Mouse (Mus musculus): ENCODE data around the gene Pcsk4. TPM values are rescaled to one million over a fixed set of nuclear protein-coding genes. Genes with fewer than 3 reads are reported as not detected.

The Pcsk4 gene
- 5.6 TPM in 2 replicates for polyA plus RNA-seq (2015; fragmentation: Nextera tagmentation; extraction: Ambion mirVana)

DNA sequence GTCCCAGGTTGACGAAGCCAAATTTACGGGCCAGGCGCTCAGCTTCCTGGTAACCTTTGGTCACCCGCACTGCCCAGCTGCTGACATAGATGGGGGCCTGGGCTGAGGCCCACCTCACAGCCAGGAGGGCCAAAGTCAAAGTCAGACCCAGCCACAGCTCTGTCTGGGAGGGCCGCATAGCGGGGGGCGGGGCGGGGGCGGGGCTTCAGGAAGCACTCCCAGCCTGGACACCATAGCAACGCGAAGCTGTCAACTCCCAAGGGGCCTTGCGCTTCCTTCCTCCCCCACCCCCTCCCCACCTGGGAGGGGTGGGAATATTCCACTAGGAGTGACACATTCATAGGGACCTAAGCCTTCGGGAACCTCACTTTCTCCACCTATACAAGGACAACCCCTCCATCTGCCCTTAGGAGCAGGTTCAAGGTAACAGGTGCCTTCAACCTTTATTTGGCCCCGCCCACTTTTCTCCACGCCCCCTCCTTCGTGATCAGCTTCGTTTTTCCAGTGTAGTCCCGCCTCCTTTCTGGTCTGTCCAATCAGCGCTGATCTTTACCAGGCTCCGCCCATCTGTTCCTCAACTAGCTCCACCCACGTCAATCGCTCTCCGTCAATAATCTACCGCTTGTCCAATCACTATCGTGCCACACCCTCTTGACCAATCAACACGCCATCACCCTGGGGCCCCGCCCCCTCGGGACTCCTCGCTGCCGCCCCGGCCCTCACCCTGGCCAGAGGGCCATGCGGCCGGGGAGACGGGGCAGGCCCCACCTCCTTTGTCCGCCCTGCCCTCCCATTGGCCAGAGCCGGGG, at the start of gene Pcsk4, which contains the start of gene Reep6:
Pcsk4 (minus strand) TSS at position 226 of the 809 bp plus-strand sequence.
Reep6 (plus strand) TSS at position 681 of the 809 bp plus-strand sequence.
- H3K4me3 ChIP-seq (ENCODE audit: low read depth, low read length) = peak within 1 kb of the TSS; percentile 59
- peaks cover 42% of the 10 kb centered on the region for H3K4me1 ChIP-seq (ENCODE audit: insufficient read depth)
- TF ChIP-seq EP300 (IDR thresholded peaks at IDR 0.05; ENCODE audit: low read depth) (no peak), CTCF (IDR thresholded peaks at IDR 0.05; ENCODE audit: low read depth) (no peak)
- H3K27me3 ChIP-seq (ENCODE audit: insufficient read depth, low read length) = no peaks in the 10 kb centered on the region
- H3K9me3 ChIP-seq (ENCODE audit: low read length) = no peaks in the 10 kb centered on the region
- ATAC-seq = peak; percentile 85
- H3K36me3 ChIP-seq (replicated peaks; ENCODE audit: insufficient read depth, low read length) = 0 out of 2 replicates have a peak, but pooled peaks cover under 1% of the 10 kb centered on the region
- H3K4me2 ChIP-seq (ENCODE audit: low read depth, low read length) = peak within 1 kb of the TSS; percentile 94
- H3K9ac ChIP-seq (replicated peaks) = peak within 1 kb of the TSS; percentile 79
- WGBS (ENCODE audit: insufficient replicate concordance) = 6% methylated on average over 35 of the region's 36 CpGs
- H3K27ac ChIP-seq (ENCODE audit: low read depth) = peak within 1 kb of the TSS; percentile 97
- peak; percentile 97 for DNase-seq

DNA sequence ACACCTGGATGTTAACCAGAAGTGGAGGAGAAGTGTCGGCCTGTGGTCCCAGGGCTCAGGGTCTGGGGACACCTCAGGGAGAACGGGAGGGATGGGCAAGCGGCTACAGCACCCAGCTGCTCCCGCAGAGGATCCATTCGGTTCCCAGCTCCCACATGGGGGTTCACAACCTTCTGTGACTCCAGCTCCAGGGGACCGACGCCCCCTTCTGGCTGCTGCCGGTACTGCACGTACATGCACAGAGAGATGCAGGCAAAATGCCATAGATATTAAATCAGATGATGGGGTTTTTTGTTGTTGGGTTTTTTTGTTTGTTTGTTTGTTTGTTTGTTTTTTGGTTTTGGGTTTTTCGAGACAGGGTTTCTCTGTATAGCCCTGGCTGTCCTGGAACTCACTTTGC, 48.4 kb upstream of the Pcsk4 start:
- Histone ChIP-seq H3K4me2 (ENCODE audit: low read depth, low read length) (no peak overlapping the region), H3K9me3 (ENCODE audit: low read length) (no peaks in the 10 kb centered on the region), H3K27ac (ENCODE audit: low read depth) (no peak overlapping the region), H3K27me3 (ENCODE audit: insufficient read depth, low read length) (peaks cover under 1% of the 10 kb centered on the region; the same call in 1 of the 2 replicates), H3K36me3 (replicated peaks; ENCODE audit: insufficient read depth, low read length) (peaks cover 13% of the 10 kb centered on the region), H3K4me1 (ENCODE audit: insufficient read depth) (no peaks in the 10 kb centered on the region), H3K4me3 (ENCODE audit: low read depth, low read length) (no peak overlapping the region), H3K9ac (replicated peaks) (no peak overlapping the region)
- no peak for TF ChIP-seq EP300 (IDR thresholded peaks at IDR 0.05; ENCODE audit: low read depth)
- TF ChIP-seq CTCF (IDR thresholded peaks at IDR 0.05; ENCODE audit: low read depth) = peak; percentile 77
- 47% methylated on average over 10 of the region's 10 CpGs for WGBS (ENCODE audit: insufficient replicate concordance)
- DNase-seq = peak; percentile 61
- ATAC-seq = no peak

DNA sequence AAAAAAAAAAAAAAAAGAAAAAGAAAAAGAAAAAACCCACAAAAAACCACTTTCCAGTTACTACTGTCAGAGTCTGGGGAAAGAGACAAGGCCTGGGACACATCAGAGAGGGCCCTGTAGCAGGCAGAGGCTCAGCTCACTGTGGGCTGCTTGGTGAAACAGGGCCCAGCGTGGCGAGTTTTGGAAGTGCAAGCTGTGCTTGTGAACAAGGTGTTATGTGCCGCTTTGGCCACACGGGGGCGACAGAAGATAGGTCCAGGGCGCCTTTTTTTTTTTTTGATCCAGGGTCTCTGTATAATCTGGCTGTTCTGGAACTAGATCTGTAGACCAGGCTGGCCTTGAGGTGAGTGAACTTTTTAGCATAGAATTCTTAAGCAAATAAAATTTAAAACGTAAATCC, 46.9 kb upstream of the Pcsk4 start:
- H3K27ac ChIP-seq (ENCODE audit: low read depth) = no peak overlapping the region
- H3K9me3 ChIP-seq (ENCODE audit: low read length) = no peaks in the 10 kb centered on the region
- H3K36me3 ChIP-seq (replicated peaks; ENCODE audit: insufficient read depth, low read length) = no peaks in the 10 kb centered on the region; the same call in 1 of the 2 replicates
- peak; percentile 61 for ATAC-seq
- no peaks in the 10 kb centered on the region; the same call in 1 of the 2 replicates for H3K4me1 ChIP-seq (ENCODE audit: insufficient read depth)
- no peak overlapping the region for H3K4me2 ChIP-seq (ENCODE audit: low read depth, low read length)
- H3K4me3 ChIP-seq (ENCODE audit: low read depth, low read length) = no peak overlapping the region
- 3% methylated on average over 7 of the region's 7 CpGs for WGBS (ENCODE audit: insufficient replicate concordance)
- H3K9ac ChIP-seq (replicated peaks) = no peak overlapping the region
- H3K27me3 ChIP-seq (ENCODE audit: insufficient read depth, low read length) = peaks cover 7% of the 10 kb centered on the region; the same call in 1 of the 2 replicates
- TF ChIP-seq CTCF (IDR thresholded peaks at IDR 0.05; ENCODE audit: low read depth) (peak; percentile 94), EP300 (IDR thresholded peaks at IDR 0.05; ENCODE audit: low read depth) (no peak)
- peak; percentile 93 for DNase-seq

DNA sequence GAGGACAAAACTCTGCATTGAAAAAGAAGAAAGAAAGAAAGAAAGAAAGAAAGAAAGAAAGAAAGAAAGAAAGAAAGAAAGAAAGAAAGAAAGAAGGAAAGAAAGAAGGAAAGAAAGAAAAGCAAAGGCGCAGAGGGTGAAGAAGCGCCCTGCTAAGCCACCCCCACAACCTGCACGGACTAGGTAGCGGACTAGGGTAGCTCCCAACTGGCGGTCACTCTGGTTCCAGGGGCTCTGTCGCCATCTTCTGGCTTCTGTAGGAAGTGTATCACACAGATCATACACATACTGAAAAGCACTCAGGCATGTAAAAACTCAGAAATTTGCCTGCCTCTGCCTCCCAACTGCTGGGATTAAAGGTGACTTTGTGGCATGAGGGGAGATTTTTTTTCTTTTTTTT, 44.8 kb upstream of the Pcsk4 start:
- H3K4me3 ChIP-seq (ENCODE audit: low read depth, low read length) = no peak overlapping the region
- H3K27ac ChIP-seq (ENCODE audit: low read depth) = no peak overlapping the region
- H3K27me3 ChIP-seq (ENCODE audit: insufficient read depth, low read length) = peaks cover 7% of the 10 kb centered on the region; the same call in 1 of the 2 replicates
- DNase-seq = peak; percentile 83
- no peak overlapping the region for H3K9ac ChIP-seq (replicated peaks)
- peak; percentile 69 for ATAC-seq
- no peak overlapping the region for H3K4me2 ChIP-seq (ENCODE audit: low read depth, low read length)
- no peak for TF ChIP-seq EP300 (IDR thresholded peaks at IDR 0.05; ENCODE audit: low read depth)
- peak; percentile 84 for TF ChIP-seq CTCF (IDR thresholded peaks at IDR 0.05; ENCODE audit: low read depth)
- no peaks in the 10 kb centered on the region for H3K36me3 ChIP-seq (replicated peaks; ENCODE audit: insufficient read depth, low read length)
- H3K4me1 ChIP-seq (ENCODE audit: insufficient read depth) = no peaks in the 10 kb centered on the region; the same call in 1 of the 2 replicates
- H3K9me3 ChIP-seq (ENCODE audit: low read length) = no peaks in the 10 kb centered on the region
- WGBS (ENCODE audit: insufficient replicate concordance) = 17% methylated on average over 6 of the region's 6 CpGs

DNA sequence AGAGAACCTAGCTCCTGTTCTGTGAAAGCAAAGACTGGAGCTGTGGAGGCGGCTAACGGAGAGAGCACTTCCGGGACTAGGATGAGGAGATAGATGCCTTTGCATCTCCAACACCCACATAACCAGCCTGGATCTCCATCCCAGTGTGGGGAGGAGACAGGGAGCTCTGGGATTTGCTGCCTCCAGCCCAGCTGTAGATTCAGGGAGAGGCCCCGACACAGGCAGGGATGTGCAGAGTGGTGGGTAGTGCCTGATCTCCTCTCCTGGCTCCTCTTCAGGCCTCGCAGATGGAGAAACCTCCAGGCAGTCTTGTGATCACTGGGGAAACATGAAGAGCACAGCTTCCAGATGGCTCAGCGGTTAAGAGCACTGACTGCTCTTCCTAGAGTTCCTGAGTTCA, 43.4 kb upstream of the Pcsk4 start:
- Histone ChIP-seq H3K36me3 (replicated peaks; ENCODE audit: insufficient read depth, low read length) (no peaks in the 10 kb centered on the region), H3K9ac (replicated peaks) (no peak overlapping the region), H3K4me2 (ENCODE audit: low read depth, low read length) (no peak overlapping the region), H3K4me3 (ENCODE audit: low read depth, low read length) (no peak overlapping the region), H3K4me1 (ENCODE audit: insufficient read depth) (no peaks in the 10 kb centered on the region; the same call in 1 of the 2 replicates), H3K9me3 (ENCODE audit: low read length) (no peaks in the 10 kb centered on the region), H3K27ac (ENCODE audit: low read depth) (no peak overlapping the region), H3K27me3 (ENCODE audit: insufficient read depth, low read length) (peaks cover 7% of the 10 kb centered on the region; the same call in 1 of the 2 replicates)
- no peak for TF ChIP-seq EP300 (IDR thresholded peaks at IDR 0.05; ENCODE audit: low read depth)
- no peak for TF ChIP-seq CTCF (IDR thresholded peaks at IDR 0.05; ENCODE audit: low read depth)
- DNase-seq = no peak
- no peak for ATAC-seq
- WGBS (ENCODE audit: insufficient replicate concordance) = 80% methylated on average over 6 of the region's 6 CpGs

DNA sequence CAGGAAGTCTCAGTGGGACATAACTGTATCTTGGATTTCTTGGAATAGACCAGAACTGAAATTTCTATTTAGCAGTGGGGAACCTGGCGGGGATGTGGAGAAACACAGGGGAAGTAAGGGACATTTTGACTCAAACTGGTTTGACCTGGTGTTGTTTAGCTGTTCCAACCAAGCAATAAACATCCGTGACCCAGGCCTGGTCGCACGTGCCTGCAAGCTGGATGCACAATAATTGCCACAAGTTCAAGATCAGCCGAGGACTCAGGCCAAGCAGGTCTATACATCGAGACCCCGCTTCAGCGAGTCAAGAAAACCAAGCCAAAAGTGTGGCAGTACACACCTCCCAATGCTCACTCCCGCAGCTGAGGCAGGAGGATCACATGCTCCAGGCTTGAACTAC, 42.7 kb upstream of the Pcsk4 start:
- no peak for DNase-seq

More for the DNA sequence above, 42.7 kb upstream of the Pcsk4 start:
- no peak overlapping the region for H3K27ac ChIP-seq (ENCODE audit: low read depth)
- no peak overlapping the region for H3K9ac ChIP-seq (replicated peaks)
- no peak overlapping the region for H3K4me3 ChIP-seq (ENCODE audit: low read depth, low read length)
- peaks cover 7% of the 10 kb centered on the region; the same call in 1 of the 2 replicates for H3K27me3 ChIP-seq (ENCODE audit: insufficient read depth, low read length)
- TF ChIP-seq EP300 (IDR thresholded peaks at IDR 0.05; ENCODE audit: low read depth) = no peak
- no peak for TF ChIP-seq CTCF (IDR thresholded peaks at IDR 0.05; ENCODE audit: low read depth)
- 56% methylated on average over 9 of the region's 9 CpGs for WGBS (ENCODE audit: insufficient replicate concordance)
- no peak overlapping the region for H3K4me2 ChIP-seq (ENCODE audit: low read depth, low read length)
- no peaks in the 10 kb centered on the region for H3K36me3 ChIP-seq (replicated peaks; ENCODE audit: insufficient read depth, low read length)
- no peaks in the 10 kb centered on the region for H3K9me3 ChIP-seq (ENCODE audit: low read length)
- H3K4me1 ChIP-seq (ENCODE audit: insufficient read depth) = no peaks in the 10 kb centered on the region; the same call in 1 of the 2 replicates
- no peak for ATAC-seq
